Mouse (Mus musculus) lung, postnatal 14 days (tissue): ENCODE data around the gene Rsph9.
A peak's percentile ranks its signal among the peaks of the same experiment; 100 is the strongest.

Experiments used
- DNase-seq: peaks from one replicate; pipeline ENCODE4 v3.0.0; 2021

The Rsph9 gene

GRCm38 (mm10) chr17:46138563-46139236, 5.3 kb downstream of the Rsph9 start:
- no peak for DNase-seq

GRCm38 (mm10) chr17:46132862-46133261, 11.2 kb downstream of the Rsph9 start:
- no peak for DNase-seq

- peak; percentile 87 for DNase-seq
Measured at GRCm38 (mm10) chr17:46132058-46132718, 11.8 kb downstream of the Rsph9 start.

- peak; percentile 54 for DNase-seq
Measured at GRCm38 (mm10) chr17:46129741-46130498, 14.1 kb downstream of the Rsph9 start.

- DNase-seq = no peak
Measured at GRCm38 (mm10) chr17:46127814-46128493, 16.1 kb downstream of the Rsph9 start.

GRCm38 (mm10) chr17:46126608-46127007, 17.4 kb downstream of the Rsph9 start:
- peak; percentile 76 for DNase-seq

- no peak for DNase-seq
Measured at GRCm38 (mm10) chr17:46123953-46124700, 19.9 kb downstream of the Rsph9 start.

GRCm38 (mm10) chr17:46123285-46123684, 20.7 kb downstream of the Rsph9 start:
- DNase-seq = no peak

GRCm38 (mm10) chr17:46122791-46123190, 21.2 kb downstream of the Rsph9 start:
- no peak for DNase-seq

GRCm38 (mm10) chr17:46119641-46120040, 24.4 kb downstream of the Rsph9 start:
- DNase-seq = no peak

GRCm38 (mm10) chr17:46118423-46118850, 25.6 kb downstream of the Rsph9 start:
- no peak for DNase-seq

GRCm38 (mm10) chr17:46117623-46118422, 26.2 kb downstream of the Rsph9 start:
- no peak for DNase-seq

GRCm38 (mm10) chr17:46116881-46117280, 27.1 kb downstream of the Rsph9 start:
- no peak for DNase-seq

GRCm38 (mm10) chr17:46116138-46116537, 27.9 kb downstream of the Rsph9 start:
- no peak for DNase-seq

- peak; percentile 58 for DNase-seq
Measured at GRCm38 (mm10) chr17:46115489-46115888, 28.5 kb downstream of the Rsph9 start.

GRCm38 (mm10) chr17:46110402-46111289, 33.4 kb downstream of the Rsph9 start, which contains the start of gene Mrps18a:
Gene Mrps18a (plus strand): TSS chr17:46110986.
- peak; percentile 85 for DNase-seq

GRCm38 (mm10) chr17:46108286-46108685, 35.7 kb downstream of the Rsph9 start:
- no peak for DNase-seq

GRCm38 (mm10) chr17:46104487-46104886, 39.5 kb downstream of the Rsph9 start:
- peak; percentile 77 for DNase-seq

- DNase-seq = no peak
Measured at GRCm38 (mm10) chr17:46102608-46103159, 41.3 kb downstream of the Rsph9 start.

- DNase-seq = no peak
Measured at GRCm38 (mm10) chr17:46101906-46102305, 42.1 kb downstream of the Rsph9 start.
